Mouse (Mus musculus) layer of hippocampus, postnatal 25 days (tissue): ENCODE measurements around the gene 4921539E11Rik. TPM values are rescaled to one million over a fixed set of nuclear protein-coding genes. Genes with fewer than 3 reads are reported as not detected.

Source experiments
- DNase-seq, 2 experiments: peaks; one replicate each; pipeline ENCODE4 v3.0.0; 2022; ENCODE audit warnings: mixed read lengths in 2 of 2, low spot score in 1 of 2; ENCODE audit errors: extremely low spot score in 1 of 2
- total RNA-seq, 2 experiments: library from RNA; stranded (reverse); gene quantifications; 2 replicates each; pipeline ENCODE4 v1.2.3; 2021

The 4921539E11Rik gene
- total RNA-seq, 2 experiments from 2014 or later, result not detected

DNA sequence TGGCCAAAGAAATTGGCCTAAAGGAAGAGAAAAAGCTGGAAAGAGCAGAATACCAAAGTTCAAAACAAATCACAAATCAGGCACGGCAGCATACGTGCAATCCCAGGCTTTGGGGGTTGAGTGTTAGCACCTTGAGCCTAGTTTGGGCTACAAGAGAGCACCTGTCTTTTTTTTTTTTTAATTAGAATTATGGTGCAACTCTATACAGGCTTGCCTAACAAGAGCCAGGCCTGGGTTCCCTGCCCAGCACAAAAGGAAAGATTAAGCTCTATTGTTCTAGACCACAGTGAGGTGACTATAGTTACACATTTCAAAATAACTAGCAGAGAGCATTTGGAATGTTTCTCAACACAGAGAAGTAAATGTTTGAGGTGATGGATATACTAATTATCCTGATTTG is 42.9 kb downstream of the 4921539E11Rik start:
- DNase-seq, result no peak

DNA sequence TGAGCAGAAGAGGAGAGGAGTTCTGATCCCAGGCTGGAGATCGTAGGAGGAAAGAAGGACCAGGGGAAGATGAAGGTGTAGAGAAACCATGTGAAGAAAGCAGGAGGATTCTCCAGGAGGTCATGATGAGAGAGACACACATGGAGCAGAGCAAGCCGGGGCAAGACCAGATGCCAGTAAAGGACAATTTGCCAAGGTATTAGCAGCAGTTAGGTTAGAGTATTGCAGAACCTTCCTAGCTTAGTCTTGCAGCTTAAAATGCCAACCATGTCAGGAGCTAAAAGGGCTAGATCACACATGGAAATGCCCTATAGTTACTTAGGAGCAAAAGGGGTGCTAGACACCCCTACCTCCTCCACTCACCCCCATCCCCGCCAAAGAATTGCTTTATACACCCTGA is 43.4 kb downstream of the 4921539E11Rik start:
- DNase-seq, result no peak

DNA sequence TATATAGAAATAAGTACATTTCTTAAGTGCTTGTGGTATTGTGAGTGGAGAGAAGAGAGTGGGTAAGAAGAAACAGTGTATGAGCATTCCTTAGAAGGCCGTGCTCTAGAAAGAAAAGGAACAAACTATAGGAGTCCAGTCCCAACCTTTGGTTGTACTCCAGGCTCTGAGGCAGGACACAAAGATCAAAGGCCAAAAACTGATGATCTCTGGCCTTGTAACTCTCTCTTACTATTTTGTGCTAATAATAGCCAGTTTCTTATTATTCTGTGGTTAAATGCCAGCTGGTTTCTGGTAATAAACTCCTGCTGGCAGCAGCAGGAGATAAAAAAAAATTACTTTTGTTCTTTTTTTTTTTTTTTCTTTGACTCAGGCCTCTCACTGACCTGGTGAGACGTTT is 58.5 kb downstream of the 4921539E11Rik start:
- DNase-seq, result no peak

DNA sequence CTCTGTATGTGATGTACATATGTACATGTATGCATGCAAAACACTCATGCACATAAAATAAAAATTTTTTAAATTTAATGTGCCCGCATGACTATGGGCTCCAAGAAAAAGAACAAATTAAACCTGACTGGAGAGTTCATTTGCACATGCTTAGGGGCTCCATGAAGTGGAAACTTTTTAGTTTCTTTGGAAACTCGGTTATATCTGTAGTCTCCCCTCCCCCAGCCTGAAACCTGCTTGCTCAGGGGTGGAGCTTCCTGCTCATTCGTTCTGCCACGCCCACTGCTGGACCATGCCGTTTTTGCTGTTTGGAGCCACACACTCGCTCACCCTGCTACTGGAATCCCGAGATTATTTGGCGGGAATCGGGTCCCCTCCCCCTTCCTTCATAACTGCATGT is 67.8 kb downstream of the 4921539E11Rik start:
- DNase-seq, result no peak

DNA sequence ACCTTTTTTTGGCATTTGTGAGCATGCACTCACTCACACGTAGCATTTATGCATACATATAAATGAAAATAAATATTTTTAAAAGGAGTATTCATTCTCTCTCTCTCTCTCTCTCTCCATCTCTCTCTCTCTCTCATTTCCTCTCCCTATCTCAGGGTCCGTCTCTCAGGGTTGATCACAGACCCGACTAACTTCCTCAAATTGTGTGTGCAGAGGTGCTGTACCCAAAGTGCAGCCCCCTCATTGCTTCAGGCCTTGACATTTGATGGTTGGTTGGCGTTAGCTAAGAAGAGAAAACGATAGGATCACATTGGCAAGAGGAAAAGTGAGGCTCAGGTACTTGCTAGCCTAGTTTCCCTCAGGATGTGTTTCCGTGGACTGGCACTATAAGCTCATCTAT is 68.9 kb downstream of the 4921539E11Rik start:
- no peak for DNase-seq

DNA sequence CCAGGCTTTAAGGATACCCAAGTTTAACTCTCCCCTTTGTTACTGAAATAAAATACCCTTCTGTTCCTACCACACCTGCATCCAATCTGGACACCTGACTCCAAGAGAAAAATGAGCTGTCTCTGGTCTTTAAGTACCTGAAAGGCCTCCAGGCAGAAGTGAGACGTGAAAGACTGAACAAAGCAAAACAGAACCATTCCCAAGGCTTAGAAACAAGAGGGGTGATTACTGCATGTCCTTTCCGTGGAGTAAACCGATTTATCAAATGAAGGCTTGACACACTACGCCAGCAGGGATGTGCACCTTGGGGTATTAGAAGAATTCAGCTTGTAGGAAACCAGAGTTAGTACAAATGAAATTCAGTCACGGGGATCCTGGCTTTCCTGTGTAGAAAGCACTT is 71.7 kb downstream of the 4921539E11Rik start:
- DNase-seq, result no peak

DNA sequence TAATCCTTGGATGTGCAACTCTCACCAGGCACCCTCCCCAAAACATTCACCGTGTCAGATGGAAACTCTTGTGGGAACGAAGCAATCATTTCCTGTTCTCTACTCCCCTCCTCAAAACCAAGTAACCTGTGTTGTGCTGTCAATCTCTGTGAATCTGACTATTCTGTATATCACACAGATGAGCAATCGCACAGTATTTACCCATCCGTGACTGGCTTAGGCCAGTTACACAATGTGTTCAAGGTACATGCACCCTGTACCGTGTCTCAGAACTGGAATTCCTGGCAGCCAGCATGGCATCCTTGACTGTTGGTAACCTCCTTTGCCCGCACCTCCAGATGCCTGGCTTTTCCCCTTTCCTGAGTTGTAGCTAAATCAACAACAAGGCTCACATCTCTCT is 74.6 kb downstream of the 4921539E11Rik start:
- no peak for DNase-seq

DNA sequence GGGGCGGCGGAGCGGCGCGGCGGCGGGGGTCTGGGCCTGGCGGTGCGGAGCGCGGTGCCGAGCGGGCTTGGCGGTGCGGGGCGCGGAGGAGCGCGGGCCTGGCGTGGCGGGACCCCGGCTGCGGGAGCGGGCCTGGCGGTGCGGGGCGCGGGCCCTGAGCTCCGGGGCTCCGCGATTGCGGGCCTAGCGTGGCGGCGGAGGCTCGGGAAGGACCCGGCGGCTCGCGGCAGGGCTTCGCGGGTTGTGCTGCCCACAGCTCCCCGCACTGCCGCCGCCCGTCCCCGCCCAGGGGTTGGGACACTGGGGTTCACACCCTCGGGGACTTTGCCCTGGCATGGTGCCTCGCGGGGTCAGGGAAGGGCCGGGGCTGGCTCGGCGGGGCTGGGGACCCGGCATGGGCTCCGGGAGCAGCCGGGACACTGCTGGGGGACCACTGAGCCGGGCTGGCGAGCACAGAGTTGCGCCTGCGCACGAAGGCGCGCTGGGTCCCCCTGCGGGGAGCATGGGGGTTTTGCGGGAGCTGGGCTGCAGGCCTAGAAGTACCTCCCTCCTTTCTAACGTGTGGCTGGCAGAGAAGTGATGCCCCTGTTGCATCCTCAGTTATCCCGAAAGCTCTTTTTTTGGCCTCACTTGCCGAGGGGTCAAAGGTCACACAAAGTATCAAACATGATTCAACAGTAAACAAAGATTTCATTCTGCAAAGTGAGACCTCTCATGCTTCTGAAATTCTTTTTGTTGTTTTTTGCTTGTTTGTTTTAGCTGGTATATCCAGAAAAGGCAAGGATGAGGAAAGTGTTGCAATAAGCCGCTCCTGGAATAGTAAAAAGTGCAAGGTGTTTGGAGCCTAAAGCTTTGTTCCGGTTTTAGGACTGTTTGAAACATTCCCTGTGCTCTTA is 75.5 kb downstream of the 4921539E11Rik start, which contains the start of gene Slc35d1:
Slc35d1 (minus strand) TSS at position 240 of the 896 bp plus-strand sequence.
- DNase-seq, result peak; percentile 71 to 76

DNA sequence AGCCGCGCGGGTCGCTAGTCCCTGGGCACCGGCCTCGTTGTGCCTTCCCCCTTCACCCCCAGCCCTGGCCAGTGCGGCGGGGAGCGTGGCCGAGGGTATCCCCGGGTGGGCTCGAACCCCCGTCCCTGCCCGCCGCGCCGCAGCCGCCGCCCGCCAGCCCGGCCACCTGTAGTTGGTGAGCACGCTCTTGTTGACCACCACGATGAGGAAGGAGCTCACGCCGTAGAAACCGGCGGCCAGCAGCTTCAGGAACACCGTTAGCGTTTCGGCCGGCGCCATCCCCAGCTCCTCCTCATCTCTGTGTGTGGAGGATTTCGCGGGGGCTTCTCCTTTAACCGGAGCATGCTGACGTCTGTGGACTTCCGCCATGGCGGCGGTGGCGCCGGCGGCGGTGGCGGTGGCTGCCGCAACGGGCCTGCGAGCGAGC is 76.2 kb downstream of the 4921539E11Rik start:
- peak in 1 of 2 experiments; percentile 61 for DNase-seq

DNA sequence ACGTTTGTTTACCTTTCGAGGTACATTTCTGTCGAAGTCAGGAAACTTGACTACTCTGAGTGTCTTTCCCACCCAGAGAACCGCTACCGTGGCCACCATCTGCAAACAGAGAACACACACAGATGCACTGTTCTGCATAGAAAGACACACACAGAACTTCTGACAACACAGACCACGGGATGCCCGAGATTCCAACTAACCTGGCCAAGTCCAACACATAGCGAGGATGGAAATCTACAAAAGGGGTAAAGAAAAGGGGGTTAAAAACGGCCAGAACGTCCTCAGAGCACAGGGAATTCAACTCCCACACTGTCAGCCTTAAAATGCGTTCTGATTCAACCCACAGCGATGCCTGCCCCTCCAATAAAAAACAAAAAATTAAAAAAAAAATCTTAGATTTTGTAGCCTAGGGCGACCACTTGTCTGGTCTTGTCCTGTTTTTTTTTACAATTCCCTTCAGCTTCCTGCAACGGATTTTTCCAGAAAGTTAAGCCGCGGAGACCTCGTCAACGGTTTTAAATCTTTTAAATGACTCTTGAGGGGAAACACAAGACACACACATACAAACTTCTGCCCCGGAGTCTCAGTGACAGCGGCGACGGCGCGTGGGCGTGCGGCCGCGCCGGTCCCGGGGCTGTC is 76.7 kb downstream of the 4921539E11Rik start:
- peak in 1 of 2 experiments; percentile 8 for DNase-seq

DNA sequence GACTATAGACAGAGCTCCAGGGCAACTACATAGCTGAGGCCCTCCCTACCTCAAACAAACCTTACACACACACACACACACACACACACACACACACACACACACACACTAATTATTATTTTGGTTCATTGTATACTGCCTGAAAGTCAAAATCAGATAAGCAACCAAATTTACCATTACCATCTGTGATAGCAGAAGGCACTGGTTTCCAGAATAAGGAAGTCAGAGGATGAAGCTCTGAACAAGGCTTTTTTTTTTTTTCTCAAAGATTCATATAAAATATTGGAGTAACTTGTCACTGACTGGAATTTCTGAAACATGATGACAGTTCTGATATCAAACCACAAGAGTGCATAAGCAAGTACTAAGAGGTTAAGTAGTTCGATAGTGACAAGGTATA is 82.1 kb downstream of the 4921539E11Rik start:
- DNase-seq, result no peak

DNA sequence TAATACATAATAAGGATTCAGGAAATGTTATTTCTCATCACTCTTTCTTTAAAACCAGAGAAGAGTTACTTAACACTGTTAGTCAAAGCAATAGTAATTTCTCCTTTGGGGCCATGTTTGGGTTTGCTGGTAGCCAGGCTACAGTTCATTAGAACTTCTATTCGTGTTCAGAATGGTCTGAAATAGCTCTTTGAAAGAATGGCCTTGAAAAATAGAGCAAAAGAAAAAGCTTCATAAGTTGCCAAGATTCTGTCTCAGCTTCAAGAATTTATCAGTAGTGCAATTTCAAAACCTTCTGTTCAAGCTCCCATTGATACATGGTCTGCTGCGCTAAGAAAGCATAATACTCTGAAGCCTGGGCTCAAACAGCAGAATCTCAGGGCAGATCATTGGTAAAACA is 87.0 kb downstream of the 4921539E11Rik start:
- DNase-seq, result no peak

DNA sequence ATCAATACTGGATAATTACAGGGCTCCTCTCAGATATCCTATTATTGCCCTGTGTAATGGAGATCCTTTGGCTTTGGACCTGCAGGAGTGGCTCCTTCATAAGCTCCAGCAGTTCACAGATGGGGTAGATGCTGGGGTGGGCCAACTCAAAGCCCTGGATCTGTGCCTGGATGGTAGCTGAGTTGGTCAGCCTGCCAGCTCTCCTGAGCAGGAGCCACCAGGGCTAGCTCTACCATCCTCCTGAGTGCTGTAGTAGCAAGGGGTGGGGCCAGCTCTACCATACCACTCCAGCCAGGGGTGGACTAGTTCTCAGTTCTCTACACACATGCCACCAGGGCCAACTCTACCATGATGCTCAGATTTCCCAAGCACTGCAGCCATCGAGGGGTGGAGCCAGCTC is 90.6 kb downstream of the 4921539E11Rik start:
- no peak for DNase-seq

DNA sequence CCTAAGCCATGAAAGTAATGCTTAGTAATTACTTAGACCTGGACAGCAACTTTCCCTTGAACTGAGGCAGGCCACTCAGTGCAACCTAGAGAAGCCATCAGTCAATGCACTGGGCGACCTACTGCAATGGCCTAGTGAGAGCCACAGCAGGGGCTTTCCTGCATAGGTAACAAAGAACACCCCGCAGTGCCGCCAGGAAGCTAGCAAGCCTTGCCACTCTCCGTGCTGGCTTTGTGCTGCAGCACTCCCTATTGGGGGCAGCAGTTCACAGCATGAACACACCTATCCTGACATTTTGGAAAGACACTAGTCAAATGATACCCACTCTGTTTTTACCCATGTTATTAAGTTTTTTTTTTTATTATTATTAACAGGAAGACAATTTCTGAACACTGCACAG is 91.6 kb downstream of the 4921539E11Rik start:
- DNase-seq, result no peak

DNA sequence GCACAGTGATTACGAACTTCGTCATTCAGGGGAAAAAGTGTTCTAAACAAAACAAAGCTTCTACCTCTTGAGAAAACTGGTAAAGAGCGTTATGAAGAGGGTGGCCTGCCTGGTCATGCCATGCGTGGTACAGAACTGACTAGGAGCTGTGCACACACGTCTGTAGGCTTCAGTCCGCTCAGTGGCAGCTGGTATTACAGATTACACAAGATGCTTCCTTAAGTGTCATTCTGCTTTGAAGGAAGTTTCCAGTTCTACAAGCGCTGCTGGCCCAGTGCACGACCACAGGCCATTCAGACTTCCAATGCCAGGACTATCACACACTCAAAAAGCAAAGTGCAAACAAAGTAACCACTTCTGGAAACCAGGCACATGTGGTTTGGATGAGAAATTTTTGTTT is 93.3 kb downstream of the 4921539E11Rik start:
- no peak for DNase-seq

DNA sequence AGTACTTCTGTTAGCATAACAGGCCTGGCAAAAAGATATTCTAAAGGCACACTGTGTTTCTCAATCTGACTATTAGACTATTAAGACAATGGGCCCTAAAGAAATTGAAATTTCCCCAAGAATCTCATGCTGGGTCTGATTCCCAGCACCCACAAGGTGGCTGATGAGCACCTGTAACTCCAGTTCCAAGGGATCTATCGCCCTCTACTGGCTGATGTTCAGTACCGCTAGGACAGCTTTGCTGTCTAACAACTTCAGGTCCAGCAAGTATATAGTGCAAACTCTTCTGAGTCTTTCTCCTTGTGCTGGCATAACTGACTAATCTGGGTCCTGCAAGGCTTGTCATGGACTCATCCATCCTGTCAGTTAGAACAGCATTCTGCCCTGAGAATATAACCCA is 98.2 kb downstream of the 4921539E11Rik start:
- no peak for DNase-seq

DNA sequence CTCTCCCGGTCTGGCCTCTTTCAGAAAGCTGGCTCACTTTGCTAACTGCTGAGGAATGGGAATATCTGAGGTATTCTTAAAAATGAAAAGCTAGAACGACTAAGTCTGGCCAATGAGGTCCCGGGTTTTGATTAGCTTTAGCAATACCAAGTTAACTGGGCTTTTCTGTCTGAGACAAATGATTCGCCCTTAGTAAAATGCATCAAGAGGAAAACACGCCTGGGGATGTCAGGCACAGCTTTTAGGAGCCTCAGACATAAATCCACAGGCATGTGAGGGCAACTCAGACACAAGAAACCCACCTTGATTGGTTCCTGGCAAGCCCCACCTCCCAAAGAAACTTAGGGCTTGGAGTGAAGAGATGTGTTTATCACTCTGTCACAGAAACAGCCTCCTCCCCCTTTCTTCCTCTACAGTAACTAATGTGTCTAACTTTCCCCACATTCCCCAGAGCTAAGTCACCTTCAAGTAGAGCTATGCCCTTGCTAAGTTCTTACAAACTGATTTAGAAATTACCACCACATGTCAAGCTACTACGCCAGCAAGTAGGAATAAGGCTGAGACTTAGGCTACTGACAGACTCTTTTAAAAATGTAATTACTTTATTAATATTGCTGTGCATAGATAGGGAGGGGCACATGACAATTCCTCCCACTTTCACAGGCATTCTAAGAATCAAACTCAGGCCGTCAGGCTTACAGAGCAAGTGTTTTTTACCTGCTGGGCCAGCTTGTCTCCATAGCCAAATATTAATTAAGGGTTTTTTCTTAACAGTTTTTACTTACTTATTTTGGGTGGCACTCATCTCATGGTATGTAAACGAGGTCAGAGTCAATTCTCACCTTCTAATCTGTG is 101.7 kb downstream of the 4921539E11Rik start:
- no peak for DNase-seq
